Mouse (Mus musculus): ENCODE measurements at regions not wholly inside any gene's neighbourhood (a gene's known extent, or its start where the extent isn't known, plus 50 kb on each side); places are given as distances from the start of the nearest gene placed in this dataset.

GRCm38 (mm10) chr15:51336441-51336840 lies 2548.3 kb upstream of the Gm7489 start:
- TF ChIP-seq CTCF (IDR thresholded peaks at IDR 0.05) (no peak), EP300 (IDR thresholded peaks at IDR 0.05) (no peak)

All from lung, postnatal 0 days (tissue).